Mouse (Mus musculus): ENCODE results near the gene Gab1. TPM values are rescaled to one million over a fixed set of nuclear protein-coding genes. Genes with fewer than 3 reads are reported as not detected.
A peak's percentile ranks its signal among the peaks of the same experiment; 100 is the strongest.

The Gab1 gene
- total RNA-seq, 2 experiments from 2014 or later, result 34.6 TPM

GRCm38 (mm10) chr8:80811591-80811991 is 68.7 kb downstream of the Gab1 start:
- no peak for DNase-seq (ENCODE audit: low spot score in 2 of 2)

GRCm38 (mm10) chr8:80810916-80811315 is 69.4 kb downstream of the Gab1 start:
- no peak for DNase-seq (ENCODE audit: low spot score in 2 of 2)

GRCm38 (mm10) chr8:80810442-80810841 is 69.9 kb downstream of the Gab1 start:
- no peak for DNase-seq (ENCODE audit: low spot score in 2 of 2)

GRCm38 (mm10) chr8:80807807-80808505 is 72.4 kb downstream of the Gab1 start:
- DNase-seq (ENCODE audit: low spot score in 2 of 2), result no peak

GRCm38 (mm10) chr8:80804066-80804619 is 76.2 kb downstream of the Gab1 start:
- DNase-seq (ENCODE audit: low spot score in 2 of 2), result no peak

- no peak for DNase-seq (ENCODE audit: low spot score in 2 of 2)
Observed at GRCm38 (mm10) chr8:80798778-80799177, 81.5 kb downstream of the Gab1 start.

GRCm38 (mm10) chr8:80798198-80798777 is 82.0 kb downstream of the Gab1 start:
- no peak for DNase-seq (ENCODE audit: low spot score in 2 of 2)

- no peak for DNase-seq (ENCODE audit: low spot score in 2 of 2)
Observed at GRCm38 (mm10) chr8:80796070-80796469, 84.2 kb downstream of the Gab1 start.

GRCm38 (mm10) chr8:80794585-80795509 is 85.5 kb downstream of the Gab1 start:
- no peak for DNase-seq (ENCODE audit: low spot score in 2 of 2)

GRCm38 (mm10) chr8:80793791-80794515 is 86.4 kb downstream of the Gab1 start:
- no peak for DNase-seq (ENCODE audit: low spot score in 2 of 2)

GRCm38 (mm10) chr8:80792214-80792613 is 88.1 kb downstream of the Gab1 start:
- no peak for DNase-seq (ENCODE audit: low spot score in 2 of 2)

- DNase-seq (ENCODE audit: low spot score in 2 of 2), result no peak
Observed at GRCm38 (mm10) chr8:80789324-80789723, 91.0 kb downstream of the Gab1 start.

- no peak for DNase-seq (ENCODE audit: low spot score in 2 of 2)
Observed at GRCm38 (mm10) chr8:80784559-80784958, 95.8 kb downstream of the Gab1 start.

- DNase-seq (ENCODE audit: low spot score in 2 of 2), result no peak
Observed at GRCm38 (mm10) chr8:80783271-80783670, 97.0 kb downstream of the Gab1 start.

- no peak for DNase-seq (ENCODE audit: low spot score in 2 of 2)
Observed at GRCm38 (mm10) chr8:80781338-80781737, 99.0 kb downstream of the Gab1 start.

GRCm38 (mm10) chr8:80780271-80780670 is 100.0 kb downstream of the Gab1 start:
- no peak for DNase-seq (ENCODE audit: low spot score in 2 of 2)

- DNase-seq (ENCODE audit: low spot score in 2 of 2), result no peak
Observed at GRCm38 (mm10) chr8:80776436-80776835, 103.9 kb downstream of the Gab1 start.

GRCm38 (mm10) chr8:80772732-80773460 is 107.4 kb downstream of the Gab1 start:
- DNase-seq (ENCODE audit: low spot score in 2 of 2), result no peak

GRCm38 (mm10) chr8:80768451-80768850 is 111.9 kb downstream of the Gab1 start:
- DNase-seq (ENCODE audit: low spot score in 2 of 2), result no peak

GRCm38 (mm10) chr8:80753017-80753715 is 127.2 kb downstream of the Gab1 start:
- peak; percentile 42 to 64 for DNase-seq (ENCODE audit: low spot score in 2 of 2)

All from adrenal gland, postnatal 4 days (tissue).